Comparison of ENCODE assay signal across 23 mouse cellular contexts in genomic region chr2:116727591-116727990, GRCm38 (mm10).
DNase-seq lines count a peak whose midpoint lies in the region; ATAC-seq and TF ChIP-seq lines count a peak whose summit lies in the region.
"Had no signal": no experiment of that assay in that cellular context is flagged by ENCODE, and none has a peak within 500 bp of the region (broad histone marks: within the 10 kb centered on the region; RNA-seq: fewer than 3 reads in every experiment).

No protein-coding gene starts in this region.

- dilution Hi-C loops in CH12.LX (cut with MboI; ENCODE audit: extremely low pct_ligation_motif_present, extremely low pct_unique_long_range_greater_than_20kb, low sequenced_read_pairs) = no loop called here

- 24% methylated on average over 1 of the region's 1 CpGs for WGBS in lung, embryonic 14.5 days

- no peak; the same call in 1 of the 2 replicates for ATAC-seq in lung, embryonic 14.5 days (ENCODE audit: insufficient read depth)
- ATAC-seq: forebrain, embryonic 14.5 days; forebrain, postnatal 0 days had no signal

- no peak overlapping the region for H3K4me2 ChIP-seq in lung, embryonic 14.5 days
- no peak overlapping the region for H3K4me2 ChIP-seq in CH12.LX (ENCODE audit: insufficient read depth, low read depth, poor library complexity, severe bottlenecking)
- H3K4me2 ChIP-seq: embryonic facial prominence, embryonic 12.5 days; embryonic facial prominence, embryonic 15.5 days; heart, embryonic 11.5 days; hindbrain, embryonic 12.5 days; hindbrain, embryonic 15.5 days had no signal

- no peak overlapping the region for H3K27ac ChIP-seq in lung, embryonic 14.5 days (ENCODE audit: low read depth)
- H3K27ac ChIP-seq in CH12.LX (ENCODE audit: insufficient read depth, low read depth) = no peak overlapping the region
- H3K27ac ChIP-seq: embryonic facial prominence, embryonic 12.5 days; embryonic facial prominence, embryonic 15.5 days; gastrocnemius, adult 2 months; hindbrain, embryonic 12.5 days; hindbrain, embryonic 15.5 days had no signal

- no peaks in the 10 kb centered on the region for H3K9me3 ChIP-seq in lung, embryonic 14.5 days (ENCODE audit: low read depth, low read length)
- no peaks in the 10 kb centered on the region for H3K9me3 ChIP-seq in CH12.LX (replicated peaks; ENCODE audit: low read length)
- H3K9me3 ChIP-seq: embryonic facial prominence, embryonic 12.5 days; embryonic facial prominence, embryonic 15.5 days; hindbrain, embryonic 12.5 days; hindbrain, embryonic 15.5 days had no signal

- no peaks in the 10 kb centered on the region for H3K4me1 ChIP-seq in lung, embryonic 14.5 days (ENCODE audit: insufficient read depth)
- peaks cover 0 to 6% of the 10 kb centered on the region in 2 experiments; a peak in 2 of 4 replicates for H3K4me1 ChIP-seq in CH12.LX (ENCODE audit: control insufficient read depth in 1 of 2, insufficient read depth in 2 of 2)
- H3K4me1 ChIP-seq: embryonic facial prominence, embryonic 12.5 days; embryonic facial prominence, embryonic 15.5 days; hindbrain, embryonic 12.5 days; hindbrain, embryonic 15.5 days had no signal

- H3K79me2 ChIP-seq in CH12.LX (replicated peaks; ENCODE audit: control insufficient read depth, extremely low read depth, insufficient read depth, poor library complexity, severe bottlenecking) = no peaks in the 10 kb centered on the region

- no peak overlapping the region for H3K9ac ChIP-seq in lung, embryonic 14.5 days
- no peak overlapping the region for H3K9ac ChIP-seq in CH12.LX (ENCODE audit: insufficient read depth, low read depth)
- H3K9ac ChIP-seq: embryonic facial prominence, embryonic 12.5 days; embryonic facial prominence, embryonic 15.5 days; forebrain, postnatal 0 days; hindbrain, embryonic 12.5 days; hindbrain, embryonic 15.5 days had no signal

- peak; percentile 9 for DNase-seq in lung, embryonic 14.5 days
- no peak for DNase-seq in lung, adult 18-20 months
- peak; percentile 4 for DNase-seq in CH12.LX (ENCODE audit: extremely low read depth)
- peak; percentile 30 for DNase-seq in mesoderm, embryonic 11.5 days (ENCODE audit: low read depth, low spot score)
- DNase-seq in urinary bladder, postnatal 4 days (ENCODE audit: low spot score in 2 of 2) = no peak
- no peak for DNase-seq in testis, postnatal 10 days (ENCODE audit: low spot score)
- DNase-seq: adrenal gland, adult 2 months; adrenal gland, postnatal 14 days; B cell, adult 2 months; cerebellum, adult 11 months; cerebellum, adult 2 months; cerebellum, adult 9-11 months; cerebellum, postnatal 25 days; forebrain, postnatal 0 days; gastrocnemius, adult 2 months; gastrocnemius, postnatal 14 days; heart, adult 11 months had no signal

- TF ChIP-seq RAD21 in CH12.LX (IDR thresholded peaks at IDR 0.05; ENCODE audit: low read depth, low read length) = no peak

- in situ Hi-C loops in CH12.LX (cut with MboI; ENCODE audit: low pct_ligation_motif_present, low pct_unique_long_range_greater_than_20kb, low sequenced_read_pairs) = no loop called here

- no peak for TF ChIP-seq CTCF in lung, embryonic 14.5 days (IDR thresholded peaks at IDR 0.05; ENCODE audit: low read depth)
- no peak for TF ChIP-seq CTCF in CH12.LX (conservative IDR thresholded peaks at IDR 0.05 in 1 of 2, IDR thresholded peaks at IDR 0.05 in 1 of 2; ENCODE audit: low read depth in 2 of 2, low read length in 2 of 2)

- TF ChIP-seq EP300 in CH12.LX (IDR thresholded peaks at IDR 0.05; ENCODE audit: low read length) = no peak

- H3K27me3 ChIP-seq in lung, embryonic 14.5 days (ENCODE audit: insufficient read depth, low read length) = no peaks in the 10 kb centered on the region
- no peaks in the 10 kb centered on the region for H3K27me3 ChIP-seq in CH12.LX (replicated peaks)
- H3K27me3 ChIP-seq: embryonic facial prominence, embryonic 12.5 days; embryonic facial prominence, embryonic 15.5 days; hindbrain, embryonic 12.5 days; hindbrain, embryonic 15.5 days had no signal

- H3K4me3 ChIP-seq in lung, embryonic 14.5 days (ENCODE audit: low read depth, low read length) = no peak overlapping the region
- no peak overlapping the region for H3K4me3 ChIP-seq in CH12.LX (replicated peaks in 1 of 3; ENCODE audit: low read depth in 2 of 3, low read length in 2 of 3, poor library complexity in 1 of 3)
- H3K4me3 ChIP-seq: embryonic facial prominence, embryonic 12.5 days; embryonic facial prominence, embryonic 15.5 days; gastrocnemius, adult 2 months; hindbrain, embryonic 12.5 days; hindbrain, embryonic 15.5 days had no signal

- TF ChIP-seq POLR2A in CH12.LX (IDR thresholded peaks at IDR 0.05; ENCODE audit: low read depth, low read length) = no peak

- H3K36me3 ChIP-seq in lung, embryonic 14.5 days (ENCODE audit: insufficient read depth) = no peaks in the 10 kb centered on the region
- no peaks in the 10 kb centered on the region for H3K36me3 ChIP-seq in CH12.LX (replicated peaks in 1 of 2; ENCODE audit: control insufficient read depth in 1 of 2, insufficient read depth in 1 of 2, low read length in 1 of 2)
- H3K36me3 ChIP-seq: embryonic facial prominence, embryonic 12.5 days; embryonic facial prominence, embryonic 15.5 days; hindbrain, embryonic 12.5 days; hindbrain, embryonic 15.5 days had no signal

TF ChIP-seq in CH12.LX, 34 proteins besides CTCF, POLR2A, EP300 and RAD21:
- TF ChIP-seq ZNF384 (IDR thresholded peaks at IDR 0.05; ENCODE audit: low read depth, low read length) (peak; percentile 39; the same call in 1 of the 2 replicates), IRF4 (IDR thresholded peaks at IDR 0.05; ENCODE audit: low read depth, low read length) (no peak)
TF ChIP-seq in CH12.LX: peak in this region for 1.

Comparison
In these comparisons a context has a peak if more than half of its experiments do, and no peak if none do; other contexts are left out.
1. DNase-seq: peak in lung, embryonic 14.5 days (single experiment), CH12.LX (single experiment) and mesoderm, embryonic 11.5 days (single experiment); none in lung, adult 18-20 months (0 of 2), urinary bladder, postnatal 4 days (0 of 2) and testis, postnatal 10 days (single experiment).